Mouse (Mus musculus) adrenal gland, adult (tissue): ENCODE results near the gene Psmd9.
A peak's percentile ranks its signal among the peaks of the same experiment; 100 is the strongest.

ENCODE experiments used
- DNase-seq, 2 experiments: peaks; one replicate each; pipeline ENCODE4 v3.0.0; 2022 to 2023; ENCODE audit warnings: low spot score in 1 of 2; ENCODE audit not compliant: inconsistent age in 2 of 2

Gene Psmd9

DNA sequence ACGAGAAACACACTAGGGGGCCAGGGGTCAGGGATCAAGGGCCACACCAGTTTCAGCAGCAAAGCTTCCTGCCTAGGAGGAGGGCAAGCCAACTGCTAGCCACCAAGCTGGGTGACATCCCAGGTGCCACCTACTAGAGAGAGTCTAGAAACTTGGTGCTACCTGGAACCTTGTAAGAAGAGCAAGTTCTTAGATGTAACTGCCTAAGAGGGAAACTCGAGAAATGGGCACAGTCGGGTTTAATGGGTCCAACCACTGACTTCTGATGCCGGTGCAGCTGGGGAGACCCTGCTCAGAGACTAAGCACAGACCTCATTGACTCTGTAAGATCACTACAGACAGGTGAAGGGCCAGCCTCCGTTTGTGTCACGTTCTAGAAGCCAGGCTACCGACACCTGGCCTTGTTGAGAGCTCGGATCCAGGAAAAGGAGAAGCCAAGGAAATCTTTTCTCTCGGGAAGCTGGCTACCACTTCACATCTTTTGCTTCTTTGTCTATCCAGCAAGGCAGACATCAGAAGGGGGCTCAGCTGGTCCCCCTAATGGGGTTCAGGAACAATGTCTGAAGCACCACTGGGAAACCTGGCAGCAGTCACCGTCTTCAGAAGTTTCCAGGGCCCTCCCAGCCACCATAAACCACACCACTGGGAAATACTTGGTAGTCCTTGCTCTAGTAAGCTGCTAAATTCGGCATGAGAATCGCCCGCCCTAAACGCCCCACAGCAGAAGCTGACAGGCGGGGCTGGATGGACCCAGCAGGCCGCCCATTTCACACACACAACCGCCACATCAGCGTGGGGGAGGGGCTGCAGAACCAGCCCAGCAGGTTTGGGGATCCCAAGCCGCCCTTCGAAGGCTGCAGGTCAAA is 31.9 kb upstream of the Psmd9 start:
- peak; percentile 91 to 96 for DNase-seq

DNA sequence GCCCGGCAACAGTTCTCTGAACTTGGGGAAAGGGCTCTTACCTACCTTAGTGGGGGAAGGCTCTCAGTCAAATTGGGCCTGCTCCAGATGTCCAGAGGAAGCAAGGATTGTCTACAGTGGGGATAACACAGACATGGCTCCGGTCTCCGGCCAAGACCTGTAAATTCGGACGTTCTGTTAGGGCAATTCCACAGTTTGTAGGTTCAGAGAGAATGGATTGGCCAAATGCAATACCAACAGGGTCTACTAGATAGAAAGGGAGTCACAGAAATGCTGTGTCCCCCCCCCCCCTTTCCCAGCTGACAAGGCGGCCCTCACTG is 31.3 kb upstream of the Psmd9 start:
- no peak for DNase-seq

DNA sequence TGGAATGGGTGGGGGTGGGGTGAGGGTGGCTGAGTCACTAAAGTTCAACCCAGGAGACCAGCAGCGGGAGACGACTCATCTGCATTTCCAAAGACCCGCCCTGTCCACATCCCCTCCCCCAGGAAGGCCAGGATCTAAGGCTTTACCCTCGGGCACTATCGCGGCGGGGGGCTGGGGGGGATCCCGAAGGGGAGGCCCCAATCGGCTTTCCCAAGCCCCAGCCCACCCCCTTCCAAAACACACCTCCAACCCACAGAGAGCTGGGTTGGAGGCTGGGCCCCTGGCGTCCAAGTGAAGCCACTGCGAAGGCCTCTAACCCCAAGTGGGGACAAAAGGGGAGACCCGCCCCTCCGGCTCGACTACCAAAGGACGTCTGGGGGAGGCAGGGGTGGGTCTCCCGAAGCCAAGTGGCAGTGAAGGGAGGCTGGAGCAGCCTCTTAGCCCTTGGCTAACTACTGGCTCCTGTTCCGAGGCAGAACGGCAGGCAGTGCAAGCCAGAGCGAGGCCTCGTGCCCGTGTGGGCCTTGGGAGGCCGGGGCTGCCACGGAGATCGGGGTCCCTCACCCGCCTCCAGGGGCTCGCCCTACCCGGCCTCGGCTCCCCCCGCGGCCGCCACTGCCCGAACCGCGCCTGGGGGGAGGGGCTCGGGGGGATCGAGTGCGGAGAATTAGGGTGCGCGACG is 30.8 kb upstream of the Psmd9 start:
- DNase-seq: peak; percentile 91 to 94

DNA sequence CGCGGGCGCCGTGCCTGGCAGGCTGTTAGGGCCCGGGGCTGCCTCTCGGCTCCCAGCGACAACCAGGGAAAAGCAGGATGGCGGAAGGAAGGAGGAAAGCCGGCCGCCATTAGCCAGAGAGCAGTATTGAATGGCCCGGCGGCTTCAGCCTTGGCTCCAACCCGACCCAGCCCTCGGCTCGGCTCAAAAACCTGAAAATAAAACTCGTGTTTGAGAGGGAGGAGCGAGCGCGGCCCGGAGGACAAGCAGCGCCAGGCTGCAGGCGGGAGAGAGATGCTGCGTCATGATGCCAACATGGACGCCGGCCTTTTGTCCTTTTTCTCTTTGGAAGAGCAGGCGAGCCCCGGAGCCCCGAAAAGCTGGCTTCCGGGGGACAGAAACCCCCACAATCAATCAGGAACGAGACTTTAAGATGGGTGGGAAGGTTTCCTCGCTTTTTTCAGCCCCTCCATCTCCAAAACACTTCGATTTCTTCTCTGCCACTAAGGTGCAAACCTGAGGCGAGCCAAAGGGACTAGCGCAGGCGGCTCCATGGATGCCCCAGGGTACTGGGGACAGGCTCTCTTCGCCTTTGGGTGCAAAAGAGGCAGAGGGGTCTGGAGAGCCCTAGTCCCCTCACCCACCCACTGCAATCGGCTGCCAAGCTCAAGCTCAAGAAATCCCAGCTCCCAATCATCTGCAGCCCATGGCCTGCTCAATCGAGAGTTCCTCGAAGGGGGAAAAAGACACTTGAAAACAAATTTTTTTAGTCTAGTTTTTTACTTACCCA is 30.1 kb upstream of the Psmd9 start:
- peak; percentile 92 to 96 for DNase-seq

DNA sequence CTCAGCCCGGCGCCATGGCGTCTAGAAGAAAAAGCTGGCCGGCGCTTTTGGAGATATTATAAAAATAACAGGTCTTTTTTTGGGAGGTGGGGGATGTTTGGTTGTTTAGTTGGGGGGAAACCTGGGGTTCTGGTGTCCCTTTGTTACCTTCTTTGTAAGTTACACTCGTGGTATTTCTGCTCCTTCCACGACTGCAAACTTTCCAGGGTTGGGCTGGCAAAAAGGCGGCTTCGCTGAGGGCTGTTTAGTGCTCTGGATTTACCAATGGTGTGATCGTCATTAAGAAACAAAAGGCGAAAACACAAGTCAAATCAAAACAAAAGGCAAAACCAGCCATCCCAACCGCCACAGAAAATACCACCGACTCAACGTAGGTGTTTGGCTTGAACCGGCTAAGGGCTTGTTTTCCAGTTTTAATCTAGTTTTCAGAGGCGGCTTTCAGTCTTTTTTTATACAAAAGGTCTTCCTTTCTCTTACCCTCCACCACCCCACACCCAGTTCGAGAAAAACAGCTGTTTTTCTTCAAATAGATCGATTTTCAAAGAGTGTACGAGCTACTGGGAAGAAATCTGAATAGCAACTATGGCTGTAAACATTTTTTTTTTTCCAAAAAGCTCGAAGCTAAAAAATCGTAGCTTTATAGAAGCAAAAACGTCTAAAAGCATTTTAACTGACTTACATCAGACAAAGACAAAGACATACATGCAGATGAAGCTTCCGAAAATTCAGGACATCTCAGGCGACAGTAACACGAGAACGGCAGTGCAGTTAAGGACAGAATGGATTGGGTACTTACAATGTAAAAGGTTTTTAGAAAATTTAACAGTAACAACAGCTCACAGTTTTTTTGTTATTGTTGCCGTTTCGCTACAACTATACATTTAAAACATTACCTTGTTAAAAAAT is 29.2 kb upstream of the Psmd9 start:
- DNase-seq: peak in 1 of 2 experiments; percentile 85

DNA sequence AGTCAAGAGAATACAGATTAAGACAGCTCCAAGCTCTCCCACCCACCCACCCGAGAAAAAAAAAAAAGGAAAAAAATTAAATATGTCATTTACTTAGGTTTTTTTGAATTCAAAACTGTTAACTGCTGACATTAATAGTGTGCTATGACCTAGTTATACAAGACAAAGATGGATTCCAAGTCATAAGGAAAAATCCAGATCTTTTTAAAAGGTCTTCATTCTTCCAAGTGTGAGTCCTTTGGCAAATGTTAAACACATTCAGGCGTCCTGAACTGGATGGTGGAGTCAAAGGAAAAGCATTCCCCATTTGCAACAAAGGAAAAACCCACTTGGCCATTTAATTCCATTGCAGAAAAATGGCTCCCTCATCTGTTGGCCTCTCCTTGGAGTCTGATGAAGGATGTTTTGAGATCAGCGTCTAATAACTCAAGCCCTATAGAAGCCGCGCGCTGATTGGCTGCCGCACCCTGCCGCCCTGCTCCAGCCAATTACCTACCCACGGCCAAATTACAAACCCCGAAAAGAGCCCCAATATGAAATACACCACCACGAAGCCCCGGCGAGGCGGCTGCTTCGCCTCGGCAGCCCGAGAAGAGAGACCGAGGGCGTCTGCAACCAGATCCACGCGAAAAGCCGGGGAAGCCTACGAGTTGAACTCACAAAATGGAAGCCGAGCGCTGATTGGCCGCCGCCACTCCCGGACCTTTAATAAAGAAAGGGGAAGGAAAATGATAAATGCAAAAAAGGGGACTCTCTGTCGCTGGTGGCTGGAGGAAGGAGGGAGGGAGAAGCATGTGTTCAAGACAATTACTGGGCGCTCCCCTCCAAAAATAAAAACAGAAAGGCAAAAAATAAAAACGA is 28.3 kb upstream of the Psmd9 start:
- peak; percentile 93 to 99 for DNase-seq

DNA sequence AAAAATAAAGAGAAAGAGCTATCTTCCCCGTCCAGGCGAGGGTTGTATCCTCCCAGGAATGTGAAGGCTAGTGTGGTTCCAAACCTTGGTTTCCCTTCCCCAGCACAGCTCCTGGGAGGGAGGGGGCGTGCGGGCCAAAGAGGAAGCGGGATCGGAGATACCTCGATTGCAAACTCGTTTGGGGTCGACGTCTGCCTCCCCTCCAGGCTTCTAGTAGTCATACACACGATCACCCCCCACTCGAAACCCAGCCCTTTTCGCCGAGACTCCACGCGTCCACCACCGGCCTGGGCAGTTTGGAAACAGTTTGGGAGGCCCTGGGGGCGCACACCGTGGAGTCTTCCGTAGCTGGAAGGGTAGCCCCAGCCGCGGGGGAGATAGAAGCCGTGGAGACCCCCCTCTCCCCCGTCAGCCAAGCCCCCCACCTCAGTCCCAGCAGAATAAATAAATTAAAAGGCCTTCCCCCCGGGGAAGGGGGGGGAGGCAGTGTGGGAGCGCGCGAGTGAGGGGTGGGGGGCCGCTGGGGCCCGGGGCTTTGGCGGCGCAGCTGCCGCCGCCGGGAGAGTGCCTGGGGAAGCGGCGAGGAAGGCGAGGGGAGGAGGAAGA is 27.6 kb upstream of the Psmd9 start:
- peak in 1 of 2 experiments; percentile 74 for DNase-seq

DNA sequence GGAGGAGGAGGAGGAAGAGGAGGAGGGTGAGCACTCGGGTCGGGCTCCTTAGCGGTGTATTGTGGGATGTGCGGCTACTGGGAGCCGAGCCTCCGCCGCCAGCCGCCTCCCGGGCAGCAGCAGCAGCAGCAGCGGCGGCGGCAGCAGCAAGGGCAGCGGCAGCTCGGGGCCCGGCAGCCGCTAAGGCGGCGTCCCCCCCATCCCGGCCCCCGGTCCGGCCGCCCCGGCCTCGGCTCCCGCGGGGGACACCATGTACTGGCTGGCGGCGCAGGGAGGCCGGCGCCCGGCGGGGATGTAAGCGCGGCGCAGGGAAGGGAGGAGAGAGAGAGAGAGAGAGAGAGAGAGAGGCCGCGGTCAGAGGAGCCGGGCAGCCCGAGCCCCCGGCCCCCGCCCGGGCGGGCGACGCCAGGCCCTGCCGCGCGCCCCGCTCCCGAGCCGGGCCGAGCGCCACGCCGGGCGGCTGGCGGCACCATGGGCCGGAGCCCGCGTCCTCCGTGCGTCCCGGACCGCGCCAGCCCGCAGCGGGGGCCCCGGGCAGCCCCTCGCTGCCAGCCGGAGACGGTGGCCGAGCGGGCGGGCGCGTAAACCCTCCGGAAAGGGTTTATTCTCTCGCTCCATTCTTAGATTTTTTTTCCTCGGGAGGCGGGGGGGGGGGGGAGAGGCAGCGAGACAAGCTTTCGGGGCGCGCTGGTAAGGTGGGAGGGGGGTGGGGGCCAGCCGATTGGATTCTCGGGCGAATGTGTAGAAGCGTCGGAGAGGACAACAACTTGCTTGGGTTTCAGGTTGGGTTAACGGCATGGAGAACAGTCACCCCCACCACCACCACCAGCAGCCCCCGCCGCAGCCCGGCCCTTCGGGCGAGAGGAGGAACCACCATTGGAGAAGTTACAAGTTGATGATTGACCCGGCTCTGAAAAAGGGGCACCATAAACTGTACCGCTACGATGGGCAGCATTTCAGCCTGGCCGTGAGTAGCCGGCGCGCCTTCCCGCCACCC is 26.8 kb upstream of the Psmd9 start, which contains the start of gene Setd1b:
Setd1b (plus strand) TSS at position 33 of the 997 bp plus-strand sequence.
- DNase-seq: peak; percentile 73 to 89

DNA sequence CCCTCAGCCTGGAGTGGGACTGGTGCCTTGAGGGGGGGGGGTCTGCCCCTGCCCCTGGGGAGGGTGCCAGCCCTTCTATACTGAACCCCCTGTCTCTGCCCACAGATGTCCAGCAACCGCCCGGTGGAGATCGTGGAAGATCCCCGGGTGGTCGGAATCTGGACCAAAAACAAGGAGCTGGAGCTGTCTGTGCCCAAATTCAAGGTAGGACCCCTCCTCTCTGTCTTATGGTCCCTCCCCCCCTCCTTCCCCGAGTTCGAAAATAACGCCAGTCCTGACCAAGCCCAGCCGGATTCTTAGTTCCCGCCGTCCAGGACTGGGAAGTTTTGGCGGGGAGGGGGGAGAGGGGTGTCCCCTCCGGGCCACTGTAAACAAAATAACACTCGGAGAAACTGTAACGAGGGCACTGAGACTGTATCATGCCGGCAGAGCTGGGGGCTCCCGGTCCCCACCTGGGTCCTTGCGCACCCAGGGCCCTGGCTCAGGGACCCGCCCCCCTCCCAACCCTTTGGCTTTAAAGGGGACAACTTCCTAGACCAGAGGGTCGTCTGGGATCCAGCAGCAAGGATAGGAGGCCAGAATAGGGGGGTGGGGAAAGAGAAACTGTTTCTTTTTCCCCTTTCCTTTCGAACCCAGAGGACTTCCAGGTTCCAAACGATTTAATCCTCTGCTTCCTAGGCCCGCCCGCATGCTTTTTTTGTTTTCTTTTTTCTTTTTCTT is 25.8 kb upstream of the Psmd9 start:
- DNase-seq: peak in 1 of 2 experiments; percentile 76

DNA sequence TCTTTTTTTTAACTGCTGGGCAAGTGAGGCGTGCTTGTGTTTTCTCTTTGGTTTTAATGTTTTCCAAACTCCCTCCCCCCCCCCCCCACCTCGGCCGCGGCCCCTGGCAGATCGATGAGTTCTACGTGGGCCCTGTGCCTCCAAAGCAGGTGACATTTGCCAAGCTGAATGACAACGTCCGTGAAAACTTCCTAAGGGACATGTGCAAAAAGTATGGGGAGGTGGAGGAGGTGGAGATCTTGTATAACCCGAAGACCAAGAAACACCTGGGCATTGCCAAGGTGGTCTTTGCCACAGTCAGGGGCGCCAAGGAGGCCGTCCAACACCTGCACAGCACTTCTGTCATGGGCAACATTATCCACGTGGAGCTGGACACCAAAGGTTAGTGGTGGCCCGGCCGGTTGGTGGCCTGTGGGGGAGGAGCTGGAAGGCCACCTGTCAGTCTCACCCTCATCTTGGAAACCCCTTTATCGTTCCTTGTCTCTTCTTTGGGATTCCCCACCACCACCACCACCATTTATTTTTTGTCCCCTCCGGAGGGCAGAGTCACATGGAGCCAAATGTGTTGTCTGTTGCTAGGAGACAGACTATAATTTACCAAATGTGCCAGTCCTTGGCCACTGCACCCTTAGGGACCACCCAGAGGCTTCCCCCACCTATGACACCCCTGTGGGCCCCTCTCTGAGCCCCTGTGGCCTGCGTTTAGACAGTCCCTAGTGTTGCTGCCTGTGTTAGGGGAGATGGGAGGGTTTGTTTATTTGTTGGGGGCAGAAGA is 25.1 kb upstream of the Psmd9 start:
- DNase-seq: peak in 1 of 2 experiments; percentile 69

DNA sequence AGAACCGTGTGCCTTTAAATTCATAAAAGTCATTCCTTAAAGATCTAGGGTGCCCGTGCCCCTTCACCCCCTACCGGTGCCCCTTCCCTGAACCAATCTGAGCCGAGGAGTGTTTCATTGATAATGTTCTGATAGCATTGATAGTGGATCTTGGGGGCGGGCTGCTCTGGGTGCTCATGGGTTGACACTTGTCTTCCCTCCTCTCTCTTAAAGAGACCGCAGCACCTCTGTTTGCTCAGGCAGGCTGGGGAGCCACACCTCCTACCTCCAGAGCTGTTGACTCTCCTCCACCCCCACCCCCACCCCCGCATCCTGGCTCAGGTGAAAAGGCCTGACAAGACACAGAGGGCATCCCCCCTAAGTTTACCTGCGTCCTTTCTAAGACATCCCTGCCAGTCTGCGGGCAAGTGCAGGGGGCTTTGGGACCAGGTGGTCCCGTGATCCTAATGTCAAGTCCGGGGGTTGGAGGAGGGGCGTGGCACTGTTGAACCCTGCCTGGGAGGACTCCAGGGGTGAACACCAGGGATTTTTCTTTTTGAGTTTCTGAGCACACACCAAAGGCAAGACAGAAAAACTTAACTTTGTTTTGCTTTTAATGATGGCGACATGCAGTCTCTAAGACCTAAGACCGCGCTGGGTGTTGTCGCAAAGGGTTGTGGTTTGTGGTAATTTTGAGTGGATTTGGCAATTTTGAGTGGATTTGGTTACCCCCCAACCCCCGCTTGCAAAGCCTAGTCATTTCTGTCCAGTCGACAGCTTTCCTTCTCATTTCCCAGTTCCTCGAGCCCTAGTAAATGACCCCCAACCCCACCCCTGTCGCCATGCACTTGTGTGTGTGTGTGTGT is 24.2 kb upstream of the Psmd9 start:
- peak in 1 of 2 experiments; percentile 66 for DNase-seq

DNA sequence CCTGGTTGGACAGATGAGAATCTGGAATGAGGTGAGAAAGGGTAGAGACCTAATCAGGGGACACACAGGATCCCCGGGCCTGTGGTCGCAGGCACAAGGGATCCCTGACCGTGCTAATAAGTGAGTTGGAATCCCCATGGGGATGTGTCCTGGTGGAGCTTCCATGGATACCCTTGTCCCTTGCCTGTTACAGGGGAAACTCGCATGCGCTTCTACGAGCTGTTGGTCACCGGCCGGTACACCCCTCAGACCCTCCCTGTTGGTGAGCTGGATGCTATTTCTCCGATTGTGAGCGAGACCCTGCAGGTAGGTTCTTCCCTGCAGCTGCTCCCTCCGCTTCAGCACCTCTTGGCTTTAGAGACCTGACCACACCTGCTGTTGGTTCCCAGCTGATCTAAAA is 22.9 kb upstream of the Psmd9 start:
- DNase-seq: no peak

DNA sequence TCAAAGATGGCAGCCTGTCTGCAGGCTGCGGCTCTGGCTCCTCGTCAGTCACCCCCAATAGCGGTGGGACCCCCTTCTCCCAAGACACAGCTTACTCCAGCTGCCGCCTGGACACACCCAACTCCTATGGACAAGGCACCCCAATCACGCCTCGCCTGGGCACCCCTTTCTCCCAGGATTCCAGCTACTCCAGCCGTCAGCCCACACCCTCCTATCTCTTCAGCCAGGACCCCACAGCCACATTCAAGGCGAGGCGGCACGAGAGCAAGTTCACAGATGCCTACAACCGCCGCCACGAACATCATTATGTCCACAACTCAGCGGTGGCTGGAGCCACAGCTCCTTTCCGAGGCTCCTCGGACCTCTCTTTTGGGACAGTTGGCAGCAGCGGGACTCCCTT is 21.6 kb upstream of the Psmd9 start:
- no peak for DNase-seq

DNA sequence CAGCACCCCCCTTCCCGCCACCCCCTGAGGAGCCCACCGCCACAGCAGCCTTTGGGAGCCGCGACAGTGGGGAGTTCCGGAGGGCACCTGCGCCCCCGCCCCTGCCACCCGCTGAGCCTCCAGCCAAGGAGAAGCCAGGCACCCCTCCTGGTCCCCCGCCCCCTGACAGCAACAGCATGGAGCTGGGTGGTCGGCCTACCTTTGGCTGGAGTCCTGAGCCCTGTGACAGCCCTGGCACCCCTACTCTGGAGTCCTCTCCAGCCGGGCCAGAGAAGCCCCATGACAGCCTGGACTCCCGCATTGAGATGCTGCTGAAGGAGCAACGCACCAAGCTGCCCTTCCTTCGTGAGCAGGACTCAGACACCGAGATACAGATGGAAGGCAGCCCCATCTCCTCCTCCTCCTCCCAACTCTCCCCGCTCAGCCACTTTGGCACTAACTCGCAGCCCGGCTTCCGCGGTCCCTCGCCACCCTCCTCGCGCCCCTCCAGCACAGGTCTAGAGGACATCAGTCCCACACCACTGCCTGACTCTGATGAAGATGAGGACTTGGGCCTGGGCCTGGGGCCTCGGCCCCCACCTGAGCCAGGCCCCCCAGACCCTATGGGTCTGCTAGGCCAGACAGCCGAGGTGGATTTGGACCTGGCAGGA is 21.0 kb upstream of the Psmd9 start:
- no peak for DNase-seq
